Mouse (Mus musculus): ENCODE results near the gene Ascc3.

DNA sequence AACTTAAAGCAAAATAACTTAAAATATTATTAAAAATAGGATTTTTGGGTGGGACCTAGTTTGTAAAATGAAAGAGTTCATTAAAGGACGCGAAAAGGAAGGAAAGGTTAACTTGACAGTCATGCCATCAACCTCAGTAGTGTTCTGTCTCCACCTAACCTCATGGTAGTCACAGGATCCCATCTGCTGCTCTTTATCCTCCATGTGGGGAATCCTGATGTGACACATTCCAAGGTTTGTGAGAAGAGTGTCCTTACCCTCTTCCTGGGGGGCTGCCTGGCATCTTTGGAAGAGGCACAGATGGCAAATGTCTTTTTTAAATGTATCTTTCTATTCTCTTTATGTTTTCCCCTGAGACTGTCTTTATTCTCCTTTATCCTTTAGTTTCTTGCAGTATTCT is 181.4 kb downstream of the Ascc3 start:
- no peak for TF ChIP-seq CTCF (conservative IDR thresholded peaks at IDR 0.05 in 1 of 2, IDR thresholded peaks at IDR 0.05 in 1 of 2; ENCODE audit: low read depth in 2 of 2, low read length in 2 of 2)
- no peak for TF ChIP-seq NELFE (IDR thresholded peaks at IDR 0.05; ENCODE audit: low read depth, low read length)
- no peak for TF ChIP-seq SMC3 (IDR thresholded peaks at IDR 0.05; ENCODE audit: low read depth, low read length)
- TF ChIP-seq MAX (IDR thresholded peaks at IDR 0.05; ENCODE audit: low read length), result no peak
- no peak for TF ChIP-seq ZNF384 (IDR thresholded peaks at IDR 0.05; ENCODE audit: low read depth, low read length)
- TF ChIP-seq CHD2 (IDR thresholded peaks at IDR 0.05; ENCODE audit: low read length), result no peak

Data from CH12.LX (cell line).